Mouse (Mus musculus) frontal cortex, postnatal 25 days (tissue): ENCODE measurements around the gene Hist2h2ac.
"Not testable (repeated sequence)": the region's sequence is repeated elsewhere in the genome, so short reads cannot be mapped to it uniquely, and the experiment has no call there.

Experiments used
- DNase-seq, 2 experiments: peaks; one replicate each; pipeline ENCODE4 v3.0.0; 2022; ENCODE audit warnings: low spot score in 2 of 2

Hist2h2ac gene

GRCm38 (mm10) chr3:96249034-96249345, 28.3 kb upstream of the Hist2h2ac start:
- no peak for DNase-seq

- no peak for DNase-seq
Observed at GRCm38 (mm10) chr3:96248141-96249033, 27.7 kb upstream of the Hist2h2ac start.

- no peak for DNase-seq
Observed at GRCm38 (mm10) chr3:96247356-96248140, 26.9 kb upstream of the Hist2h2ac start.

GRCm38 (mm10) chr3:96246427-96246856, 25.8 kb upstream of the Hist2h2ac start, which contains the start of gene Hist2h3c1:
Hist2h3c1 (plus strand) TSS chr3:96246685.
- not testable (repeated sequence) for DNase-seq

GRCm38 (mm10) chr3:96246018-96246417, 25.3 kb upstream of the Hist2h2ac start:
- DNase-seq, result not testable (repeated sequence)

GRCm38 (mm10) chr3:96245003-96245886, 24.6 kb upstream of the Hist2h2ac start, which contains the start of gene Hist2h2aa1:
Hist2h2aa1 (plus strand) TSS chr3:96245497.
- DNase-seq, result peak; percentile 82 to 83

GRCm38 (mm10) chr3:96243921-96244572, 23.4 kb upstream of the Hist2h2ac start:
- no peak for DNase-seq

- DNase-seq, result no peak
Observed at GRCm38 (mm10) chr3:96240799-96241197, 20.1 kb upstream of the Hist2h2ac start.

GRCm38 (mm10) chr3:96239949-96240798, 19.5 kb upstream of the Hist2h2ac start, which contains the start of gene Hist2h2aa2:
Hist2h2aa2 (minus strand) TSS chr3:96240276.
- peak; percentile 99 for DNase-seq

GRCm38 (mm10) chr3:96238954-96239793, 18.5 kb upstream of the Hist2h2ac start, which contains the start of gene Hist2h3c2:
Hist2h3c2 (minus strand) TSS chr3:96239127.
- DNase-seq, result peak in 1 of 2 experiments; percentile 21

- no peak for DNase-seq
Observed at GRCm38 (mm10) chr3:96237904-96238511, 17.3 kb upstream of the Hist2h2ac start.

GRCm38 (mm10) chr3:96237335-96237903, 16.7 kb upstream of the Hist2h2ac start:
- DNase-seq, result no peak

GRCm38 (mm10) chr3:96236834-96237334, 16.2 kb upstream of the Hist2h2ac start:
- no peak for DNase-seq

- DNase-seq, result no peak
Observed at GRCm38 (mm10) chr3:96235836-96236235, 15.2 kb upstream of the Hist2h2ac start.

- no peak for DNase-seq
Observed at GRCm38 (mm10) chr3:96234914-96235313, 14.2 kb upstream of the Hist2h2ac start.

GRCm38 (mm10) chr3:96231758-96232120, 11.1 kb upstream of the Hist2h2ac start:
- DNase-seq, result no peak

GRCm38 (mm10) chr3:96230910-96231757, 10.5 kb upstream of the Hist2h2ac start:
- DNase-seq, result no peak
